Mouse (Mus musculus): ENCODE measurements at regions not wholly inside any gene's neighbourhood (a gene's known extent, or its start where the extent isn't known, plus 50 kb on each side); places are given as distances from the start of the nearest gene placed in this dataset.
"Not testable (repeated sequence)": the region's sequence is repeated elsewhere in the genome, so short reads cannot be mapped to it uniquely, and the experiment has no call there.

- DNase-seq, result no peak
These were observed 171.7 kb downstream of the Cartpt start for GRCm38 (mm10) chr13:99729145-99729544.

- DNase-seq, result no peak
These were observed 176.6 kb downstream of the Cartpt start for GRCm38 (mm10) chr13:99724245-99724644.

- no peak for DNase-seq
These were observed 177.5 kb downstream of the Cartpt start for GRCm38 (mm10) chr13:99723237-99723981.

- DNase-seq, result no peak
These were observed 180.3 kb downstream of the Cartpt start for GRCm38 (mm10) chr13:99720566-99720965.

GRCm38 (mm10) chr13:99696559-99696890 lies 180.2 kb upstream of the Map1b start:
- DNase-seq, result no peak

GRCm38 (mm10) chr13:99695874-99696558 lies 179.7 kb upstream of the Map1b start:
- DNase-seq, result no peak

- DNase-seq, result no peak
These were observed 163.6 kb upstream of the Map1b start for GRCm38 (mm10) chr13:99679934-99680333.

GRCm38 (mm10) chr13:99679430-99679829 lies 163.1 kb upstream of the Map1b start:
- no peak for DNase-seq

- DNase-seq, result no peak
These were observed 160.1 kb upstream of the Map1b start for GRCm38 (mm10) chr13:99676393-99676792.

- DNase-seq, result peak; percentile 76
These were observed 159.6 kb upstream of the Map1b start for GRCm38 (mm10) chr13:99675951-99676350.

- DNase-seq, result peak; percentile 28 to 43
These were observed 156.4 kb upstream of the Map1b start for GRCm38 (mm10) chr13:99672714-99673113.

- no peak for DNase-seq
These were observed 155.4 kb upstream of the Map1b start for GRCm38 (mm10) chr13:99671747-99672146.

- no peak for DNase-seq
These were observed 153.7 kb upstream of the Map1b start for GRCm38 (mm10) chr13:99669987-99670534.

GRCm38 (mm10) chr13:99668613-99669012 lies 152.3 kb upstream of the Map1b start:
- DNase-seq, result no peak

GRCm38 (mm10) chr13:99666086-99666485 lies 149.7 kb upstream of the Map1b start:
- DNase-seq, result no peak

GRCm38 (mm10) chr13:99663422-99663821 lies 147.1 kb upstream of the Map1b start:
- DNase-seq, result not testable (repeated sequence)

- no peak for DNase-seq
These were observed 131.4 kb upstream of the Map1b start for GRCm38 (mm10) chr13:99647661-99648204.

GRCm38 (mm10) chr13:99644771-99645170 lies 128.4 kb upstream of the Map1b start:
- DNase-seq, result no peak

GRCm38 (mm10) chr13:99642811-99643210 lies 126.5 kb upstream of the Map1b start:
- DNase-seq, result no peak

GRCm38 (mm10) chr13:99642301-99642700 lies 126.0 kb upstream of the Map1b start:
- DNase-seq, result peak; percentile 24 to 43

GRCm38 (mm10) chr13:99641386-99642165 lies 125.2 kb upstream of the Map1b start:
- peak; percentile 87 to 90 for DNase-seq

- no peak for DNase-seq
These were observed 116.4 kb upstream of the Map1b start for GRCm38 (mm10) chr13:99632706-99633105.

- no peak for DNase-seq
These were observed 114.5 kb upstream of the Map1b start for GRCm38 (mm10) chr13:99630800-99631199.

Measured in cerebellum, postnatal 36 days (tissue).